Mouse (Mus musculus): ENCODE results near the gene Rorc. TPM values are rescaled to one million over a fixed set of nuclear protein-coding genes. Genes with fewer than 3 reads are reported as not detected.

Rorc gene
- polyA plus RNA-seq, 1 experiment from 2014 or later, result 1.0 TPM

- no peak overlapping the region for H3K4me3 ChIP-seq
- H3K27me3 ChIP-seq, result no peaks in the 10 kb centered on the region
- no peak overlapping the region for H3K9ac ChIP-seq (replicated peaks)
- ATAC-seq (replicated peaks), result no peak
- 26% methylated on average over 13 of the region's 13 CpGs for WGBS
- H3K9me3 ChIP-seq, result no peaks in the 10 kb centered on the region
- peaks cover 20% of the 10 kb centered on the region for H3K4me1 ChIP-seq
- no peak overlapping the region for H3K4me2 ChIP-seq (replicated peaks)
- no peaks in the 10 kb centered on the region for H3K36me3 ChIP-seq
- no peak overlapping the region for H3K27ac ChIP-seq (replicated peaks)
Observed at GRCm38 (mm10) chr3:94377028-94377923, 4.7 kb downstream of the Rorc start.

- no peaks in the 10 kb centered on the region for H3K27me3 ChIP-seq
- no peak for ATAC-seq (replicated peaks)
- H3K9ac ChIP-seq (replicated peaks), result no peak overlapping the region
- WGBS, result 20% methylated on average over 9 of the region's 9 CpGs
- no peaks in the 10 kb centered on the region for H3K36me3 ChIP-seq
- no peak overlapping the region for H3K4me3 ChIP-seq
- no peaks in the 10 kb centered on the region for H3K4me1 ChIP-seq
- no peak overlapping the region for H3K27ac ChIP-seq (replicated peaks)
- no peak overlapping the region for H3K4me2 ChIP-seq (replicated peaks)
- no peaks in the 10 kb centered on the region for H3K9me3 ChIP-seq
Observed at GRCm38 (mm10) chr3:94379831-94380510, 7.4 kb downstream of the Rorc start.

- H3K9me3 ChIP-seq, result no peaks in the 10 kb centered on the region
- WGBS, result 85% methylated on average over 5 of the region's 5 CpGs
- ATAC-seq (replicated peaks), result no peak
- no peaks in the 10 kb centered on the region for H3K27me3 ChIP-seq
- H3K9ac ChIP-seq (replicated peaks), result no peak overlapping the region
- H3K27ac ChIP-seq (replicated peaks), result no peak overlapping the region
- H3K4me3 ChIP-seq, result no peak overlapping the region
- H3K4me2 ChIP-seq (replicated peaks), result no peak overlapping the region
- no peaks in the 10 kb centered on the region for H3K4me1 ChIP-seq
- no peaks in the 10 kb centered on the region for H3K36me3 ChIP-seq
Observed at GRCm38 (mm10) chr3:94382308-94382707, 9.7 kb downstream of the Rorc start.

GRCm38 (mm10) chr3:94383476-94383875 lies 10.9 kb downstream of the Rorc start:
- H3K9me3 ChIP-seq, result no peaks in the 10 kb centered on the region
- H3K27ac ChIP-seq (replicated peaks), result no peak overlapping the region
- no peak overlapping the region for H3K9ac ChIP-seq (replicated peaks)
- H3K4me3 ChIP-seq, result no peak overlapping the region
- H3K4me1 ChIP-seq, result no peaks in the 10 kb centered on the region
- H3K4me2 ChIP-seq (replicated peaks), result no peak overlapping the region
- no peaks in the 10 kb centered on the region for H3K27me3 ChIP-seq
- no peak for ATAC-seq (replicated peaks)
- WGBS, result 58% methylated on average over 3 of the region's 3 CpGs
- H3K36me3 ChIP-seq, result no peaks in the 10 kb centered on the region

- no peaks in the 10 kb centered on the region for H3K9me3 ChIP-seq
- H3K27me3 ChIP-seq, result no peaks in the 10 kb centered on the region
- no peaks in the 10 kb centered on the region for H3K4me1 ChIP-seq
- no peak for ATAC-seq (replicated peaks)
- H3K9ac ChIP-seq (replicated peaks), result no peak overlapping the region
- H3K36me3 ChIP-seq, result no peaks in the 10 kb centered on the region
- no peak overlapping the region for H3K4me3 ChIP-seq
- H3K27ac ChIP-seq (replicated peaks), result no peak overlapping the region
- H3K4me2 ChIP-seq (replicated peaks), result no peak overlapping the region
- 70% methylated on average over 4 of the region's 4 CpGs for WGBS
Observed at GRCm38 (mm10) chr3:94386671-94387070, 14.1 kb downstream of the Rorc start.

GRCm38 (mm10) chr3:94387391-94387790 lies 14.8 kb downstream of the Rorc start:
- Histone ChIP-seq H3K9ac (replicated peaks) (no peak overlapping the region), H3K4me1 (no peaks in the 10 kb centered on the region), H3K27me3 (no peaks in the 10 kb centered on the region), H3K4me2 (replicated peaks) (no peak overlapping the region), H3K4me3 (no peak overlapping the region), H3K36me3 (no peaks in the 10 kb centered on the region), H3K27ac (replicated peaks) (no peak overlapping the region), H3K9me3 (no peaks in the 10 kb centered on the region)
- 90% methylated on average over 10 of the region's 10 CpGs for WGBS
- ATAC-seq (replicated peaks), result no peak

- no peak overlapping the region for H3K4me3 ChIP-seq
- H3K9ac ChIP-seq (replicated peaks), result no peak overlapping the region
- no peaks in the 10 kb centered on the region for H3K4me1 ChIP-seq
- no peak overlapping the region for H3K4me2 ChIP-seq (replicated peaks)
- H3K27ac ChIP-seq (replicated peaks), result no peak overlapping the region
- no peaks in the 10 kb centered on the region for H3K27me3 ChIP-seq
- no peak for ATAC-seq (replicated peaks)
- H3K9me3 ChIP-seq, result no peaks in the 10 kb centered on the region
- no peaks in the 10 kb centered on the region for H3K36me3 ChIP-seq
- WGBS, result 85% methylated on average over 5 of the region's 5 CpGs
Observed at GRCm38 (mm10) chr3:94388047-94388446, 15.5 kb downstream of the Rorc start.

- no peaks in the 10 kb centered on the region for H3K9me3 ChIP-seq
- no peak for ATAC-seq (replicated peaks)
- no peaks in the 10 kb centered on the region for H3K4me1 ChIP-seq
- WGBS, result 98% methylated on average over 16 of the region's 16 CpGs
- H3K4me3 ChIP-seq, result no peak overlapping the region
- H3K36me3 ChIP-seq, result no peaks in the 10 kb centered on the region
- H3K4me2 ChIP-seq (replicated peaks), result no peak overlapping the region
- no peak overlapping the region for H3K27ac ChIP-seq (replicated peaks)
- H3K9ac ChIP-seq (replicated peaks), result no peak overlapping the region
- no peaks in the 10 kb centered on the region for H3K27me3 ChIP-seq
Observed at GRCm38 (mm10) chr3:94389420-94389819, 16.8 kb downstream of the Rorc start.

GRCm38 (mm10) chr3:94391001-94391400 lies 18.4 kb downstream of the Rorc start:
- Histone ChIP-seq H3K27ac (replicated peaks) (no peak overlapping the region), H3K9ac (replicated peaks) (no peak overlapping the region), H3K4me3 (no peak overlapping the region), H3K9me3 (no peaks in the 10 kb centered on the region), H3K4me2 (replicated peaks) (no peak overlapping the region), H3K36me3 (no peaks in the 10 kb centered on the region), H3K27me3 (no peaks in the 10 kb centered on the region), H3K4me1 (no peaks in the 10 kb centered on the region)
- no peak for ATAC-seq (replicated peaks)
- 84% methylated on average over 5 of the region's 5 CpGs for WGBS

GRCm38 (mm10) chr3:94392128-94392527 lies 19.5 kb downstream of the Rorc start:
- Histone ChIP-seq H3K27me3 (no peaks in the 10 kb centered on the region), H3K4me3 (no peak overlapping the region), H3K27ac (replicated peaks) (no peak overlapping the region), H3K4me2 (replicated peaks) (no peak overlapping the region), H3K9me3 (no peaks in the 10 kb centered on the region), H3K4me1 (no peaks in the 10 kb centered on the region), H3K9ac (replicated peaks) (no peak overlapping the region), H3K36me3 (no peaks in the 10 kb centered on the region)
- 90% methylated on average over 2 of the region's 2 CpGs for WGBS
- ATAC-seq (replicated peaks), result no peak

- no peak for ATAC-seq (replicated peaks)
- Histone ChIP-seq H3K4me2 (replicated peaks) (no peak overlapping the region), H3K27me3 (peaks cover 4% of the 10 kb centered on the region; the same call in 1 of the 2 replicates), H3K27ac (replicated peaks) (no peak overlapping the region), H3K36me3 (no peaks in the 10 kb centered on the region), H3K4me3 (no peak overlapping the region), H3K9ac (replicated peaks) (no peak overlapping the region), H3K4me1 (no peaks in the 10 kb centered on the region), H3K9me3 (no peaks in the 10 kb centered on the region)
- 76% methylated on average over 4 of the region's 4 CpGs for WGBS
Observed at GRCm38 (mm10) chr3:94393049-94393448, 20.5 kb downstream of the Rorc start.

- no peak overlapping the region for H3K4me2 ChIP-seq (replicated peaks)
- WGBS, result 78% methylated on average over 1 of the region's 1 CpGs
- H3K9me3 ChIP-seq, result no peaks in the 10 kb centered on the region
- no peak overlapping the region for H3K9ac ChIP-seq (replicated peaks)
- H3K4me1 ChIP-seq, result peaks cover 22% of the 10 kb centered on the region
- no peak overlapping the region for H3K4me3 ChIP-seq
- peaks cover 7% of the 10 kb centered on the region; the same call in 1 of the 2 replicates for H3K27me3 ChIP-seq
- H3K36me3 ChIP-seq, result no peaks in the 10 kb centered on the region
- H3K27ac ChIP-seq (replicated peaks), result no peak overlapping the region
- no peak for ATAC-seq (replicated peaks)
Observed at GRCm38 (mm10) chr3:94396336-94396735, 23.7 kb downstream of the Rorc start.
